Mouse (Mus musculus): ENCODE data around the gene Prr15.

Gene Prr15

DNA sequence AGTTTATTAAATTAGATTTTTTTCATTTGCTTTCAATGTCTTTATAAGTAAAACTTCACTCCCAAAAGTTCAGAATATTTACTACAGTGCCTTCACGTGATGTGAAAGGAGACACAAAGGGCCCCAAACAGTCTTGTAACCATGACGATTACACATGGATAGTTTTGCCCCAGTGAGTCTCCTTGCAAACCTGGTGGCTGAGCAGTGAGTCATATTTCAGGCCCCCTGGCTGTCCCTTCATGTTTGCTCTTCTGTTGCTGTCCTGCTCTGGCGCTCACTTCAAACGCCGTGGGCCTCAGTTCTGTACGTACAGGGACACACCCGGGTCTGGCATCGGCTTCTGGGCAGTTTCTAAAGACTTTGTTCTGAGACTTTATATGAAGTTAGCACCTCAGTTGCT lies 6.6 kb downstream of the Prr15 start:
- peak; percentile 24 for DNase-seq (ENCODE audit: low spot score)

DNA sequence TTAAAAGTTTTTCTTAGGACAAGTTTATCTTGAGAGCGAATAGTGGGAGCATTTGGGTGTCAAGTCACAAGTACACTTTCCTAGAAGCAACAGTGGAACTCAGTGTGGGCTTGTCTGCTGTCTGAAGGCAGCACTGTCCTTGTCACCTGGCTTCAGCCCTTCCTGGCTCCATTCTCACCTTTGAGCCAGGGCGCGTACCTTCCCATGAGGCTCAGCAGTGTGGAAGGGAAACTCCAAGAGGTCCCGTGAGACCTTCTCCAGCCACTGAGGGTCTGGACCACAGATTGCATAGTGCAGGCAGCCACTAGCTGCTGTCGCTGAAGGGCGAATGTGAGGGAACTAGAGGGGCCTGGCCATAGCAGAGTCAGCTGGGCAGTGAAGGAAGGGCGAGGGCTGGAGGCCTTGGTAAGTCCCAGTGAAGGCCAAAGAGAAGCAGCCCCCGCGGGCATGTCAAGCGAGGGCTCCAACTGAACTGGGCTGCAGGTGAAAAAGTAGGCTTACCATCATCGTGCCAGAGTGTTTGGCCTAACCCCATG lies 7.5 kb downstream of the Prr15 start:
- peak; percentile 16 for DNase-seq (ENCODE audit: low spot score)

DNA sequence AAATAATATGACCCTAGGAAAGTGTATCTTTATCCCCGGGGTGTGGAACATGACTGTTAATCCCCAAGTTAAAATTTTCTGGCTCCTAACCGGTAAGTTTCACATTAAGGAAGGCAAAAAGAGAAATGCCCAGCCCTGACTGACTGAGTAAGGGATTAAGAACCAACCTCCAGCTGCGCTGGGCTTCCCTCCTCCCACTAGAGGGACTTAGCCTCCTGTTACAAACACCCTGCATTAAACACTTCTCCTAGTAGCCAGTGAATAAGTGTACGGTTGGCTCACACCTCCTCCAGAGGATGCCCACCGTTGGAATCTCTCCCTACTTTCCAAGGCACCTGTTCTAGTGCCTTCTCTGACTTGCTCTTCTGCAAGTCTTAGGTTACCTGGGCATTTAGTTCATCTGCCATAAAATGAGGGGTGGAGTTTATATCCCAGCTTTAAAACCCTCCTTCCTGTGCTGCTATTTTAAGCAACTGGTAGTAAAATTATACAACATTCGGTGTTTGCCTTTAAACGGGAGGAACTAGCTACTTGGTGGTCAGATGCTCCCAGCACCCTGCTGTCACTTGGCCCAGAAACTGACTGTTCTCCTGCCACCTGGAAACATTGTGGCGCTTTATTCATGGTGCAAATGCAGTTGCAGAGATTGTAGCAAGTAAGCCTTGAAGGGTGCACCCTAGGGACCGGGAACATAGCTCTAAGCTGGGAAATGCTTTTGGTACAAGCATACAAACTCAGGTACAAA lies 8.2 kb downstream of the Prr15 start:
- DNase-seq (ENCODE audit: low spot score) = no peak

DNA sequence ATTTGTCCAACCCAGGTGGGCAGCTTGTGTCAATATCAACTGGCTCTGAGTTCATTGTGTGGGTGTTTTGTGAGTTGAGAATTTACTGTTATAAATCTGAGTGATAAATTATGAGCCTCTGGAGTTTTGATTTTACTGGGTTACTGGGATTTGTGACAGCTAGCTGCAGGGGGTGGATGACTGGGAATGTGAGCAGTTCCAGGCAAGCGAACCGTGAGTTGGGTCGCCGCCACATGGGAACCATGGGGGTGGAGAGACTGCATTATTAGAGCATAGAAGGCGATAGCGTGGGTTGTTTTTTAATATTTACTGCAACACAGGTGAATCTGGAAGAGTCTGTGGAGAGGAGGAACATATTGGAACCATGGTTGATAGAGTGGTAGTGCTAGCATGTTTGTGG lies 11.7 kb downstream of the Prr15 start:
- DNase-seq (ENCODE audit: low spot score) = peak; percentile 53

DNA sequence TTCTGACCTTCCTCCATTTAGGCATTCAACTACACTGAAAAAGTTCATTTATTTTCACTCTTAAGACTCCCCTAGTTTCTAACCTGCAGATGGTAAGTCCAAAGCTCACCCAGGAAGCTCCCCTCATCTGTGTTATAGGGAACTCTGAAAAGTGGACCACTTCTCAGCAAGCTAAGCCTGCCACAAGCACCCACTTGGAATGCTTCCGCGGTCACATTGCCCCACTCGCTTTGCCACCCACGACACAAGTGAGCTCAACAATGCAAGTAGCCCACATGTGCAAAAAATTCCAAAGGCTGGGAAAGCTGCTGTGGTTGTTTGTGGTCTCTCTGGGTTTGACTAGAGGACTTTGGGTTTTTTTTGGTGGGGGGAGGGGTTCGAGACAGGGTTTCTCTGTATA lies 15.5 kb downstream of the Prr15 start:
- no peak for DNase-seq (ENCODE audit: low spot score)

DNA sequence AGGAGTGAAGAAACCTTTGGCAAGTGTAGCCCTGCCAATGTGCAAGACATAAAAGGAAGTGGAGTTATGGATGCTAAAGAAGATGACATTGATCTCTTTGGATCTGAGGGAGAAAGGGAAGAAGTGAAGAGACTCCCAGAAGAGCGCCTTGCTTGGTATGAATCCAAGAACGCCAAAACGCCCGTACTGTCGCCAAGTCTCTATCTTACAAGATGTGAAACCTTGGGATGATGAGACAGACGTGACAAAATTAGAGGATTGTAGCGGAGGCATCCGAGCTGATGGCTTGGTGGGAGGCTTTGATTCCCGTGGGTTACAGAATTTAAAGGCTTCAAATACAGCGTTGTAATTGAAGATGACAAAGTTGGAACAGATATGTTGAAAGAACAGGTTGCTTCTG lies 16.6 kb downstream of the Prr15 start:
- DNase-seq (ENCODE audit: low spot score) = no peak

DNA sequence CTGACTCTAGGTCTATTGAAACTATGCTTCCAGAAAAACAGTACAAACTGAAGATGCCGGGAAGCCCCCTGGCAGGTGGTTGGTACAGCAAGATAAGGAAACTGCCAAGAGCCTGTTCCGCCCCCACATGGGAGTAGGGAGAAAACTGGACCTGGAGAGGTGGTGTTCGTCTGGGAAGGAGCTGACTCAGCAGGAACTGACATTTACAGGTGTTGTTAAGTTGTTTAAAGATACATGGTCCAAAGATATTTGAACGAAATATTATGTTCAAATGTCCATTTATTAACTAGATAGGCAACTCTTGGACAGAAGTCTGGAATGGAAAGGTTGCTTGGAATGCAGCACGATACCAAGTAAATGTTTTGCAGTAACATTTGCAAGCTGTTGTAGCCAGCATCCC lies 26.2 kb downstream of the Prr15 start:
- DNase-seq (ENCODE audit: low spot score) = no peak

DNA sequence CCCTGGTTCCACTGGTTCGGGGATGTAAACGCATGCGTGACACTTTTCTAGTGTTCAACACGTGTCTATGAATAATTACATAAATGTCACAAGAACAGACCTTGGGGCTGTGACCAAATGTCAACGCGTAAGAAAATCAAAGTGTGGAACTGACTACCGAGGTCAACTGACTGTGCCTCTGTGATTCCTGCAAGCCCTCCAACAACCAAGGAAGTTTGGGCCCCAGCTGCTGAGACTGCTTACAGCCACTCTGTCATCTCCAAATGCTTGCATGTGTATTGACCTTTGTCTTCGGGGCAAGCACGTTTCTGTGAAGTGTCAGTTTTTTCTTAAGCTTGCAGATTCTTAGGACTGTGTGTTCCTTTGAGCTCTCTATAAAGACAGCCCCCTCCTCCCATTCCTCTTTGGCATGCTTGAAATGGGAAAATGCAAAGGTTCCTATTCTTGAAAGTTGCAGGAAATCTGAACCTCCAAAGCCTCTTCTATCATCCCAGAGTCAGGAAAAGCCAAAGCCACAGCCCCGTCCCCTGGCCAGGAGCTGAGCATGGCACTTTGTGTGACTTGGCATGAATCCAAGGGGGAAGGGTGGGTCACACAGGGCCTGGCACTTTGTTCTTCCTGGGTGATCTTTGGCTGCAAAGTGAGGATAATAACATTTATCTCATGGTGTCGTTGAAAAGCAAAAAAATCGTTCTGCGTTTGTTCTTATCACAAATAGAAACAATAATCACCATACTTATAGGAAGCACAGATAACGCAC lies 27.5 kb downstream of the Prr15 start:
- peak; percentile 22 for DNase-seq (ENCODE audit: low spot score)

DNA sequence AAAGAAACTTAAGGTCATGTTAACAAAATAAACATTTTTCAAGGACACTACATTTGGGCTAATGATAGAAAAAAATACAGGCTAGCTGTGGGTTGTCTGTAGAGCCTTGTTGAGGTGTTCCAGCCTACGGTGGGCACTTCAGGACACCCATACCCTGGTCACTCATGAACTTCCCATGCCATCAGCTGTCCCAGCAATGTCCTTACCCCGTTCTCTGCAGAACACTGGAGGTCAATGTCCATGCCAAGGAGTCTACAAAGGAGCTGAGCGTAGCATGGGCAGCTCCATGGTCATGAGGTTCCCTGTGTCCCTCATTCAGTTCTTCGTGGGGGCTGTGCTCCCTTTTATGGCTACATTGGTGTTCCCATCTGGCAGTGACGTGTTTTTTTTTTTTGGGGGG lies 28.1 kb downstream of the Prr15 start:
- no peak for DNase-seq (ENCODE audit: low spot score)

DNA sequence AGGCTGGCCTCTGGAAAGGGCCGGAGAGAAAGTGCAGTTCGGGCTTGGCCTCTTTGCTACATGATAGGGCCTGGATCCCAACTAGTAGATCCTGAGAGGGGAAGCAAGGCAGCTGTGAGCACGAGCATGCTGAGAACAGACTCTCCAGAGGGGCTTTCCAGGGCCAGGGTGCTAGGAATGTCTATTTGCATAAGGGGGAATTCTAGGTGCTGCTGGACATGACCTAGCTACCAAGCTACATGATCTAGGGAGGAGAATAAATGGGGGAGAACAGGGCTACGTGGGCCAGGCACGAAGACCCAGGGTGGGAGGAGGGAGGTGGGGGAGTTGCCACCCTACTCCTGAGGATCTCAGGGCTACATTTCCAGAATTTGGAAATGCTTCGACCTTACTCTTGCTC lies 30.0 kb downstream of the Prr15 start:
- no peak for DNase-seq (ENCODE audit: low spot score)

DNA sequence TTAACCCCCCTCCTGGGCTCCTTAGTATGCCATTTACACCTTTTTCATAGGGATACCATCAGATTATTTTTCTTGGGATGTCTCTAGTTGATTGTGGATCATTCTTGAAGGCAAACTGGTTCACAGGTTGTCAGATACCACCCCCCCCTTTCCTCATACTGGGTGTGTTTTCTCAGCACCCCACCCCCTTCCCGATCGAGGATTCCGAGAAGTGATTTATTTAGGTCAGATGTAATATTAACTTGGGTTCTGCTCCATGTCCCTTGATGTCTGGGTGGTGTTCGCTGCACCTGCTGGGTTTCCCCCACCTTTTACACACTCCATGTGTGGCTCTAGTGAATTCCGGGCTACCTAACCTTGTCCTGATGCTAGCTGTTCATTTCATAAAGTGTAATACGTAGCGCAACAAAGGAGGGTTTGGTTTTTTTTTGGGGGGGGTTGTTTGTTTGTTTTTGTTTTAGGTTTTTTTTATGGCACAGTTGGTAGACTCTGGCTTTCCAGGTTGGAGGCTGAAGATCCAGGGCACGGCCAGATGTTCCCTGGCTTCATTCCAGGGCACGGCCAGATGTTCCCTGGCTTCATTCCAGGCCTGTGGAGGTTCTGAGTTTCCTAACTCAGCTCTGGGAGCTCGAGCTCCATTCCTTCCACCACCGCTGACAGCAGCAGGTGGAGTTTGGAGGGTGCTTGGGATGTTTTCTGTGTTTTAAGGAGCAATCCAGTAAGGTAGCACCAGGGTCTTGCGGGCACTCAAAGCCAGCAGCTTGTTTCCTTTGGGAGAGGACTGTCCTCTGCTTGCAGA lies 37.1 kb downstream of the Prr15 start:
- DNase-seq (ENCODE audit: low spot score) = peak; percentile 41

DNA sequence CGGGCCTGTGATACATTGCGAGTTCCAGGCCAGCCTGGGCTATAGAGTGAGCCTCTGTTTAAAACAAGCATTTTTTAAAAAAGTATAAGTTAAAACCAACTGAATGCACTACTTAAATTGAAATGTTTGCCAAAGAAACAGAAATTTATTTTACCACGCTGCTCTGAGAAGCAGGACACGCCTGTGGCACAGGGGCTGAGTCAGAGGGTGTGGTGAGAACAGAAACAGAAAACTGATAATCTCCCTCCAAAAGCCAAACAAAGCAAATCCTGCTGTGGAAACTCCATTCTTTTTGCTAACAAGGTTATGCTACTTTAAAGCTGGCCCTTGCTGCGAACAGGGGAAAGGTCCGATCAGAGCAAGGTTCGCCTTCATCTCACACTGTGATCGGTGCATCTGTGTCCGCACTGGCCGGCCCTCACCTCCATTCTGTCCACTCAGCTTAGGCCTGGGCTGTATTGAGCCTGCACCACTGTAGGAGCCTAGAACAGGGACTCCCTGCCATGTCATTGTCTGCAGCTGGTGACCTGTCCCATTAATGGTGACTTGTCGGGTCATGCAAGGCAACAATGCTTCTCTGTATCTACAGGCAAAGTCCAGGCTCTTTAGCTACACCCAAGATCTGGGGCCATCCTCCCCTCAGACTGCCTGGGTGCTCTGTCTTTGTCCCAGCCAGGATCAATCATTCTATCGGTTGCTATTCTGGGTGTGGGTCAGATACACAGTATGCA lies 38.9 kb downstream of the Prr15 start:
- no peak for DNase-seq (ENCODE audit: low spot score)

DNA sequence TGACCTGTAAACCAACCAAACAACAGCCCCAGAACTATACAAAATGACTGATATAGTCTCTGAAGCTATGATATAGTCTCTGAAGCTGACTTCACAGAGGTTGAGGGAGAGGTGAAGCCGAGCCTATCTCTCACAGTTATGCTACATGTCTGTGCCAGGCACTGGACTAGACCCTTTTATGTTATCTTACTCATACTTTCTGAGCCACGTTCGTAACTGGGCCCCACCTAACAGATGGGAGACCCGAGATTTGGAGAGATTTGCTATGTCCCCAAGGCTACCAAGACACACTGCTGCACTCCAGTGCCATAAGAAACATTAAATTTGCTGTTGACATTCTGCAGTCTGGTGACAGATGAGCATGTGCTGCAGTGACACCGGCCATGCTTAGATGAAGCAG lies 41.0 kb downstream of the Prr15 start:
- DNase-seq (ENCODE audit: low spot score) = no peak

DNA sequence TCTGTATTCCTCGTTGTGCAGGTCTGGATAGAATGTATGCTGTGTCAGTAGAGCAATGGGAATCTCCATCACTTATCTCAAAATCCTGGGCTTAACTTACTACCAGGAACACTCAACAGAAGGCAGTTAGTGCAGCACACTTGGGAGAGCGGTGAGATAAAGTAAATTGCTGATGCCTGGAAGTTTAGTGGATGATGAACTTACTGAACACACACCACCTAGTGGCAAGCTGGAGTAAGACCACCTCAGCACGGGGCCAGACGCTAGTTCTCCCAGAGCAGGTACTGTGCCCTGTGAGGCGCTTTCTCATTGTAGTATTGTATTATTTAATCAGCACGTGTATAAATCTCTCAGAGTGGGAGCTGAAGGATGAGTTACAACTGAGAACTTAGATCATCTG lies 42.4 kb downstream of the Prr15 start:
- peak; percentile 65 for DNase-seq (ENCODE audit: low spot score)

DNA sequence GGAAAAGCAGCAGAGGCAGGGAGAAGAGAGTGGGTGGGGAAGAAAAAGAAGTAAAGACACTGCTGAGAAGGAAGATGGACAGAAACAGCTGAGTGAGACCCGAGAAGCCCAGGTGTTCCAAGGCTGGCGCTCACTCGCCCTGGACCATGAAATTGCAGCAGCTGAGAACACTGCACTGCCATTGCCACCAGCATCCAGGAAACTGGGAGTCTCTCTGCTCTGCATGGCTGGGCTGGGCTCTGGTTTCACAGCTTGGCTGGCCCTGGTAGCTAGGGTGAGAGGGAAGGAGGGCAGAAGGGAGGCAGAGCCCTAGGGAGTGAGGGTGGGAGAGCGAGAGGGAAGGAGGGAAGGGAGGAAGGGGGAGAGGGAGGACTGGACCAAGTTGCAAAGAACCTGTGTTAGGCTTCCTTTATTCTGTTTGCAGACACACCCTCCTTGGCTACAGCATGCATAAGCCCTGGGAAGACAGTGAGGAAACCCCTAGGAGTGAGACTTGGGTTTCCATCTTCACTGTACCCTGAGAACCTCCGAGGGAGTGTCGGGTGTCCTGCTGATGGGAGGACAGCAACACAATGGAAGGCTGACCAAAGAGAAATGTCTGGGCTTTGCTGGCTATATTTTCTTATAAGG lies 44.4 kb downstream of the Prr15 start:
- peak; percentile 18 for DNase-seq (ENCODE audit: low spot score)

DNA sequence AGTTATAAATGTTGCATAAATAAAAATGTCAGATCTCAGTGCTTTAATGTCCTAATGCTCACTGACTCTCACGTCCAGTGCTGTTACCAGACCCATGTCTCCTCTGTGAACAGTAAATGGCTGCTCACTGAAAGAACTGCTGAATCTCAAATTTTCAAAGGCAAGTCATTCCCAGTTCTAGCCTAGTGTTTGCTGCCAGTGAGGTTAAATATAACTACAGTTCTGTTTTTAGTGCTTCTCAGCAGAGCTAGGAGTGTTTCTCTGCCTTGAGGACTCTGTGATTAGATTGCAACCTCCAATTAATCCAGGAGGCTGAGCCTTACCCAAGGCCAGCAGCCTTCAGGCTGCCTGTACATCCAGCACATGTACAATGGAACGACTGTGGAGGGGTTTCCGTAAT lies 46.2 kb downstream of the Prr15 start:
- DNase-seq (ENCODE audit: low spot score) = no peak

DNA sequence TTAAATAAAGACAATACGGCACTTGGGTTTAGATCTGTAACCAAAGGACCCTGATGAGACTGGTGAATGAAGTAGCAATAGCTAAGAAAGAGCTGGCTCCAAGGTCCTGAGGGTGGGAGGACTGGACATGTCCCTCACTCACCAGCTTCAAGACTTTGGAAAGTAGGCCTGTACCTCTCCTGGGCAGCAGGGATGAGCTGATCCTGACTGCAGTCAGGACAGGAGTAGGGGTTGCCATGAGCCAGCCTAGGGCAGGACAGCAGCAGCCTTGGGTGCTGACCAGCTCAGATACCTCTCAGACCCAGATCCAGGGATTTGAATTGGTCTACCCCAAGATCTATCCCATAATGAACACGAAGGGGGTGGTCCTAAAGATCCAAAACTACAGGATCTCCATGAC lies 53.7 kb downstream of the Prr15 start:
- DNase-seq (ENCODE audit: low spot score) = no peak

Measured in adipocyte (in vitro differentiated cells).